Mouse (Mus musculus): ENCODE data around the gene Tmprss9. TPM values are rescaled to one million over a fixed set of nuclear protein-coding genes. Genes with fewer than 3 reads are reported as not detected.

The Tmprss9 gene
- polyA plus RNA-seq, 1 experiment from 2014 or later = 0.04 TPM

GRCm38 (mm10) chr10:80904709-80905108 lies 33.1 kb downstream of the Tmprss9 start:
- WGBS = 82% methylated on average over 11 of the region's 11 CpGs
- H3K4me1 ChIP-seq (replicated peaks; ENCODE audit: insufficient read depth, low read length) = peaks cover 3% of the 10 kb centered on the region; the same call in 1 of the 2 replicates

GRCm38 (mm10) chr10:80909375-80910162 lies 37.9 kb downstream of the Tmprss9 start:
- DNase-seq (ENCODE audit: low spot score) (no peak), ATAC-seq (replicated peaks; ENCODE audit: low FRiP score, low read depth) (no peak)
- H3K27me3 ChIP-seq (ENCODE audit: insufficient read depth, low read length) = no peaks in the 10 kb centered on the region
- no peak overlapping the region for H3K27ac ChIP-seq
- no peak overlapping the region for H3K9ac ChIP-seq (ENCODE audit: low read depth, low read length)
- H3K36me3 ChIP-seq (ENCODE audit: insufficient read depth, low read length) = peaks cover 19% of the 10 kb centered on the region
- no peak overlapping the region for H3K4me2 ChIP-seq (ENCODE audit: low read length)
- TF ChIP-seq CTCF (IDR thresholded peaks at IDR 0.05; ENCODE audit: low read depth) = no peak
- WGBS = 93% methylated on average over 22 of the region's 22 CpGs
- H3K4me1 ChIP-seq (replicated peaks; ENCODE audit: insufficient read depth, low read length) = no peaks in the 10 kb centered on the region
- H3K4me3 ChIP-seq (replicated peaks; ENCODE audit: low read depth, low read length) = no peak overlapping the region
- no peaks in the 10 kb centered on the region for H3K9me3 ChIP-seq (replicated peaks; ENCODE audit: low read length)

More at GRCm38 (mm10) chr10:80904709-80905108, 33.1 kb downstream of the Tmprss9 start:
- Histone ChIP-seq H3K9me3 (replicated peaks; ENCODE audit: low read length) (no peaks in the 10 kb centered on the region), H3K9ac (ENCODE audit: low read depth, low read length) (no peak overlapping the region), H3K36me3 (ENCODE audit: insufficient read depth, low read length) (peaks cover 28% of the 10 kb centered on the region), H3K4me3 (replicated peaks; ENCODE audit: low read depth, low read length) (no peak overlapping the region), H3K27ac (no peak overlapping the region), H3K4me2 (ENCODE audit: low read length) (no peak overlapping the region), H3K27me3 (ENCODE audit: insufficient read depth, low read length) (no peaks in the 10 kb centered on the region)
- DNase-seq (ENCODE audit: low spot score) (no peak), ATAC-seq (replicated peaks; ENCODE audit: low FRiP score, low read depth) (no peak)
- TF ChIP-seq CTCF (IDR thresholded peaks at IDR 0.05; ENCODE audit: low read depth) = no peak

- Histone ChIP-seq H3K4me2 (ENCODE audit: low read length) (no peak overlapping the region), H3K27ac (no peak overlapping the region), H3K4me3 (replicated peaks; ENCODE audit: low read depth, low read length) (no peak overlapping the region), H3K4me1 (replicated peaks; ENCODE audit: insufficient read depth, low read length) (0 out of 2 replicates have a peak, but pooled peaks cover 2% of the 10 kb centered on the region), H3K27me3 (ENCODE audit: insufficient read depth, low read length) (no peaks in the 10 kb centered on the region), H3K36me3 (ENCODE audit: insufficient read depth, low read length) (peaks cover 14% of the 10 kb centered on the region; the same call in 1 of the 2 replicates), H3K9ac (ENCODE audit: low read depth, low read length) (no peak overlapping the region), H3K9me3 (replicated peaks; ENCODE audit: low read length) (no peaks in the 10 kb centered on the region)
- 97% methylated on average over 4 of the region's 4 CpGs for WGBS
- ATAC-seq (replicated peaks; ENCODE audit: low FRiP score, low read depth) = no peak
- DNase-seq (ENCODE audit: low spot score) = no peak
- TF ChIP-seq CTCF (IDR thresholded peaks at IDR 0.05; ENCODE audit: low read depth) = no peak
Measured at GRCm38 (mm10) chr10:80911354-80911753, 39.7 kb downstream of the Tmprss9 start.

GRCm38 (mm10) chr10:80911891-80912290 lies 40.2 kb downstream of the Tmprss9 start:
- Histone ChIP-seq H3K9me3 (replicated peaks; ENCODE audit: low read length) (no peaks in the 10 kb centered on the region), H3K36me3 (ENCODE audit: insufficient read depth, low read length) (peaks cover 12% of the 10 kb centered on the region; the same call in 1 of the 2 replicates), H3K4me3 (replicated peaks; ENCODE audit: low read depth, low read length) (no peak overlapping the region), H3K9ac (ENCODE audit: low read depth, low read length) (no peak overlapping the region), H3K4me1 (replicated peaks; ENCODE audit: insufficient read depth, low read length) (0 out of 2 replicates have a peak, but pooled peaks cover 6% of the 10 kb centered on the region), H3K27me3 (ENCODE audit: insufficient read depth, low read length) (no peaks in the 10 kb centered on the region), H3K27ac (no peak overlapping the region), H3K4me2 (ENCODE audit: low read length) (no peak overlapping the region)
- no peak for TF ChIP-seq CTCF (IDR thresholded peaks at IDR 0.05; ENCODE audit: low read depth)
- no peak for ATAC-seq (replicated peaks; ENCODE audit: low FRiP score, low read depth)
- DNase-seq (ENCODE audit: low spot score) = no peak

- Histone ChIP-seq H3K27me3 (ENCODE audit: insufficient read depth, low read length) (no peaks in the 10 kb centered on the region), H3K36me3 (ENCODE audit: insufficient read depth, low read length) (peaks cover 12% of the 10 kb centered on the region; the same call in 1 of the 2 replicates), H3K4me2 (ENCODE audit: low read length) (no peak overlapping the region), H3K9me3 (replicated peaks; ENCODE audit: low read length) (no peaks in the 10 kb centered on the region), H3K27ac (no peak overlapping the region), H3K4me1 (replicated peaks; ENCODE audit: insufficient read depth, low read length) (0 out of 2 replicates have a peak, but pooled peaks cover 11% of the 10 kb centered on the region), H3K4me3 (replicated peaks; ENCODE audit: low read depth, low read length) (no peak overlapping the region), H3K9ac (ENCODE audit: low read depth, low read length) (no peak overlapping the region)
- WGBS = 72% methylated on average over 7 of the region's 8 CpGs
- DNase-seq (ENCODE audit: low spot score) = no peak
- TF ChIP-seq CTCF (IDR thresholded peaks at IDR 0.05; ENCODE audit: low read depth) = no peak
- ATAC-seq (replicated peaks; ENCODE audit: low FRiP score, low read depth) = no peak
Measured at GRCm38 (mm10) chr10:80913364-80914011, 41.8 kb downstream of the Tmprss9 start.

- H3K27me3 ChIP-seq (ENCODE audit: insufficient read depth, low read length) = no peaks in the 10 kb centered on the region
- ATAC-seq (replicated peaks; ENCODE audit: low FRiP score, low read depth) = no peak
- H3K4me2 ChIP-seq (ENCODE audit: low read length) = no peak overlapping the region
- no peak overlapping the region for H3K4me3 ChIP-seq (replicated peaks; ENCODE audit: low read depth, low read length)
- no peak overlapping the region for H3K9ac ChIP-seq (ENCODE audit: low read depth, low read length)
- peaks cover 9% of the 10 kb centered on the region; the same call in 1 of the 2 replicates for H3K36me3 ChIP-seq (ENCODE audit: insufficient read depth, low read length)
- H3K9me3 ChIP-seq (replicated peaks; ENCODE audit: low read length) = no peaks in the 10 kb centered on the region
- H3K4me1 ChIP-seq (replicated peaks; ENCODE audit: insufficient read depth, low read length) = 0 out of 2 replicates have a peak, but pooled peaks cover 11% of the 10 kb centered on the region
- 84% methylated on average over 5 of the region's 5 CpGs for WGBS
- no peak overlapping the region for H3K27ac ChIP-seq
- DNase-seq (ENCODE audit: low spot score) = no peak
- TF ChIP-seq CTCF (IDR thresholded peaks at IDR 0.05; ENCODE audit: low read depth) = no peak
Measured at GRCm38 (mm10) chr10:80914253-80914656, 42.6 kb downstream of the Tmprss9 start.

All from kidney, postnatal 0 days (tissue).